ENCODE assay signal across 8 mouse cellular contexts in genomic region chr16:92801567-92801966, GRCm38 (mm10). TPM values are rescaled to one million over a fixed set of nuclear protein-coding genes. Genes with fewer than 3 reads are reported as not detected.
A peak's percentile ranks its signal among the peaks of the same experiment; 100 is the strongest.
DNase-seq lines count a peak whose midpoint lies in the region; ATAC-seq and TF ChIP-seq lines count a peak whose summit lies in the region.

No protein-coding gene starts in this region.

- H3K4me2 ChIP-seq in heart, embryonic 16.5 days (ENCODE audit: low read depth, low read length): no peak overlapping the region
- H3K4me2 ChIP-seq in midbrain, embryonic 16.5 days (ENCODE audit: low read length): no peak overlapping the region

- H3K4me1 ChIP-seq in heart, embryonic 16.5 days (ENCODE audit: control insufficient read depth, insufficient read depth, low read length): no peaks in the 10 kb centered on the region
- H3K4me1 ChIP-seq in megakaryocyte, embryonic 14.5 days: peaks cover 99% of the 10 kb centered on the region
- H3K4me1 ChIP-seq in midbrain, embryonic 16.5 days (ENCODE audit: control insufficient read depth, insufficient read depth, low read length): no peaks in the 10 kb centered on the region

- H3K4me3 ChIP-seq in layer of hippocampus, adult 2 months: no peak overlapping the region
- no peak overlapping the region for H3K4me3 ChIP-seq in heart, embryonic 16.5 days (ENCODE audit: low read length)
- H3K4me3 ChIP-seq in megakaryocyte, embryonic 14.5 days (replicated peaks): peak overlapping the region; percentile 89
- no peak overlapping the region for H3K4me3 ChIP-seq in midbrain, embryonic 16.5 days (ENCODE audit: low read depth, low read length)

- TF ChIP-seq CTCF in layer of hippocampus, adult 2 months (conservative IDR thresholded peaks at IDR 0.05): no peak

- WGBS in heart, embryonic 16.5 days: 38% methylated on average over 12 of the region's 12 CpGs
- 87% methylated on average over 12 of the region's 12 CpGs for WGBS in midbrain, embryonic 16.5 days

- peak; percentile 49; the same call in 1 of the 2 replicates for ATAC-seq in heart, embryonic 16.5 days (replicated peaks; ENCODE audit: extremely low read depth, insufficient read depth, low FRiP score)
- ATAC-seq in midbrain, embryonic 16.5 days: no peak

- no peak overlapping the region for H3K9ac ChIP-seq in heart, embryonic 16.5 days (ENCODE audit: low read length)
- H3K9ac ChIP-seq in midbrain, embryonic 16.5 days (ENCODE audit: low read depth, low read length): no peak overlapping the region

- peaks cover 4% of the 10 kb centered on the region; the same call in 1 of the 2 replicates for H3K27me3 ChIP-seq in heart, embryonic 16.5 days (ENCODE audit: control insufficient read depth, insufficient read depth, low read length)
- H3K27me3 ChIP-seq in megakaryocyte, embryonic 14.5 days (replicated peaks): no peaks in the 10 kb centered on the region
- no peaks in the 10 kb centered on the region for H3K27me3 ChIP-seq in midbrain, embryonic 16.5 days (ENCODE audit: control insufficient read depth, insufficient read depth, low read depth, low read length)

- intact Hi-C loops in gastrocnemius, postnatal 36 days (cut with DNase I): no loop called here

- no peaks in the 10 kb centered on the region for H3K36me3 ChIP-seq in heart, embryonic 16.5 days (ENCODE audit: control insufficient read depth, insufficient read depth)
- peaks cover 79% of the 10 kb centered on the region for H3K36me3 ChIP-seq in megakaryocyte, embryonic 14.5 days (replicated peaks; ENCODE audit: low read length)
- no peaks in the 10 kb centered on the region for H3K36me3 ChIP-seq in midbrain, embryonic 16.5 days (ENCODE audit: control insufficient read depth, insufficient read depth, low read length)

- DNase-seq in layer of hippocampus, adult 11-12 months (ENCODE audit: low spot score): peak; percentile 27
- no peak for DNase-seq in layer of hippocampus, adult 2 months (ENCODE audit: low spot score in 2 of 2)
- DNase-seq in thymus, postnatal 14 days: peak; percentile 91
- DNase-seq in cerebellum, adult 9-11 months: no peak
- DNase-seq in gastrocnemius, postnatal 36 days: no peak

- H3K27ac ChIP-seq in layer of hippocampus, adult 2 months: no peak overlapping the region
- no peak overlapping the region; the same call in 1 of the 2 replicates for H3K27ac ChIP-seq in heart, embryonic 16.5 days (ENCODE audit: low read length)
- no peak overlapping the region for H3K27ac ChIP-seq in midbrain, embryonic 16.5 days (ENCODE audit: low read length)

- H3K9me3 ChIP-seq in heart, embryonic 16.5 days (replicated peaks; ENCODE audit: control insufficient read depth, low read length): 0 out of 2 replicates have a peak, but pooled peaks cover 3% of the 10 kb centered on the region
- H3K9me3 ChIP-seq in megakaryocyte, embryonic 14.5 days: no peaks in the 10 kb centered on the region
- 0 out of 2 replicates have a peak, but pooled peaks cover 2% of the 10 kb centered on the region for H3K9me3 ChIP-seq in midbrain, embryonic 16.5 days (replicated peaks; ENCODE audit: control insufficient read depth, low read length, poor library complexity, severe bottlenecking)

RNA-seq across cellular contexts. Expression of gene Runx1, which starts 24.4 kb away (rescaled TPM):
- 1 to 10 TPM in 1 of 2 experiments, under 1 TPM in 1; 0.95 to 1.4 TPM for total RNA-seq in layer of hippocampus, adult 2 months (2021)
- 5.2 and 11.0 TPM in 2 replicates for polyA plus RNA-seq in heart, embryonic 16.5 days (2015; fragmentation: Nextera tagmentation; extraction: Ambion mirVana)
- 322 and 895 TPM in 2 replicates for polyA plus RNA-seq in megakaryocyte, embryonic 14.5 days (2012; ENCODE audit: insufficient read depth, low replicate concordance)
- total RNA-seq in gastrocnemius, postnatal 36 days (2021): 1 to 10 TPM; 3.0 to 3.3 TPM
- polyA plus RNA-seq in midbrain, embryonic 16.5 days (2015; fragmentation: Nextera tagmentation; extraction: Ambion mirVana): 0.59 and 0.71 TPM in 2 replicates

Comparison
In these comparisons a context has a peak if more than half of its experiments do, and no peak if none do; other contexts are left out.
1. DNase-seq: peak in layer of hippocampus, adult 11-12 months (single experiment) and thymus, postnatal 14 days (single experiment); none in layer of hippocampus, adult 2 months (0 of 2), cerebellum, adult 9-11 months (single experiment) and gastrocnemius, postnatal 36 days (0 of 2).
2. RNA of gene Runx1, which starts 24.4 kb away (polyA plus RNA-seq): 322 to 895 TPM in megakaryocyte, embryonic 14.5 days; 5.2 to 11.0 TPM in heart, embryonic 16.5 days and 0.59 to 0.71 TPM in midbrain, embryonic 16.5 days; every median in the first group is over 10 times any median in the second.